Mouse (Mus musculus) right cerebral cortex, postnatal 4 days (tissue): ENCODE results near the gene Chd2.
A peak's percentile ranks its signal among the peaks of the same experiment; 100 is the strongest.

Experiments used
- DNase-seq: peaks from one replicate; pipeline ENCODE4 v3.0.0-alpha.2; 2022

Gene Chd2

GRCm38 (mm10) chr7:73561492-73562055, 19.9 kb upstream of the Chd2 start:
- no peak for DNase-seq

- no peak for DNase-seq
Observed at GRCm38 (mm10) chr7:73560811-73561210, 19.2 kb upstream of the Chd2 start.

- DNase-seq, result no peak
Observed at GRCm38 (mm10) chr7:73559853-73560190, 18.2 kb upstream of the Chd2 start.

- DNase-seq, result no peak
Observed at GRCm38 (mm10) chr7:73559170-73559852, 17.7 kb upstream of the Chd2 start.

- peak; percentile 99 for DNase-seq
Observed at GRCm38 (mm10) chr7:73558293-73559169, 16.9 kb upstream of the Chd2 start.

GRCm38 (mm10) chr7:73557671-73558265, 16.1 kb upstream of the Chd2 start:
- DNase-seq, result peak; percentile 40

- no peak for DNase-seq
Observed at GRCm38 (mm10) chr7:73556688-73557667, 15.3 kb upstream of the Chd2 start.

- no peak for DNase-seq
Observed at GRCm38 (mm10) chr7:73555918-73556580, 14.4 kb upstream of the Chd2 start.

- DNase-seq, result no peak
Observed at GRCm38 (mm10) chr7:73554849-73555248, 13.2 kb upstream of the Chd2 start.

GRCm38 (mm10) chr7:73553160-73553559, 11.5 kb upstream of the Chd2 start:
- no peak for DNase-seq

- no peak for DNase-seq
Observed at GRCm38 (mm10) chr7:73552054-73552750, 10.6 kb upstream of the Chd2 start.

GRCm38 (mm10) chr7:73551370-73551769, 9.7 kb upstream of the Chd2 start:
- DNase-seq, result no peak

- DNase-seq, result no peak
Observed at GRCm38 (mm10) chr7:73548051-73548450, 6.4 kb upstream of the Chd2 start.

GRCm38 (mm10) chr7:73546561-73547510, 5.2 kb upstream of the Chd2 start:
- DNase-seq, result no peak

- DNase-seq, result no peak
Observed at GRCm38 (mm10) chr7:73545004-73545403, 3.4 kb upstream of the Chd2 start.

GRCm38 (mm10) chr7:73542131-73542853, 662 bp upstream of the Chd2 start:
- DNase-seq, result no peak

GRCm38 (mm10) chr7:73541079-73541390, 595 bp downstream of the Chd2 start:
- no peak for DNase-seq

GRCm38 (mm10) chr7:73540202-73541078, 1.2 kb downstream of the Chd2 start:
- DNase-seq, result no peak
